Mouse (Mus musculus) gonadal fat pad, adult 2 months (tissue): Measurements from ENCODE around the gene Srsf5. TPM values are rescaled to one million over a fixed set of nuclear protein-coding genes. Genes with fewer than 3 reads are reported as not detected.
"Not testable (repeated sequence)": the region's sequence is repeated elsewhere in the genome, so short reads cannot be mapped to it uniquely, and the experiment has no call there.

ENCODE experiments used
- DNase-seq: peaks from one replicate; pipeline ENCODE4 v3.0.0-alpha.2; 2012; ENCODE audit warnings: low read depth
- polyA plus RNA-seq: library from polyadenylated mRNA; depleted of rRNA; stranded (reverse); fragments of >200 nt; gene quantifications from 2 replicates; pipeline ENCODE4 v1.2.3, GENCODE M21; 2012

Srsf5 gene
- polyA plus RNA-seq, 1 experiment, result 459 TPM

DNA sequence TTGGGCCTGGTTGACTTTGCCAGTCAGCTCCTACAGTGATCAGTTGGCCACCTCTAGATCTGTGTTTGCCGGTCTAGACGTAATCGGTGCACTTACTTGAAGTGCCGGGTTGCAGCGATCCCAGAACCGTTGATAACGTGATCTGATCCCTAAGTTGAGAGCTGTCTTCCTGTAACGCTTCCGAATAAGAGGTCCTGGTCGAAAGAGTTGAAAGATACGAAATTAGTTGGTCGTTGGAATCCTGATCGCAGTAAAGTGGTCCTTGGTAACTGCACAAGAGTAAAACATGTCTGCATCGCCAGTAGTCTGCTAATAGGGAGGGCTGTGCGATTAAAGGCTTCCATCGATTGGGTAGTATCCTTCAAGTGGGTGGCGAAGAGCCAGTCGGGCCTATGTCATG is 2.9 kb downstream of the Srsf5 start:
- DNase-seq, result no peak

DNA sequence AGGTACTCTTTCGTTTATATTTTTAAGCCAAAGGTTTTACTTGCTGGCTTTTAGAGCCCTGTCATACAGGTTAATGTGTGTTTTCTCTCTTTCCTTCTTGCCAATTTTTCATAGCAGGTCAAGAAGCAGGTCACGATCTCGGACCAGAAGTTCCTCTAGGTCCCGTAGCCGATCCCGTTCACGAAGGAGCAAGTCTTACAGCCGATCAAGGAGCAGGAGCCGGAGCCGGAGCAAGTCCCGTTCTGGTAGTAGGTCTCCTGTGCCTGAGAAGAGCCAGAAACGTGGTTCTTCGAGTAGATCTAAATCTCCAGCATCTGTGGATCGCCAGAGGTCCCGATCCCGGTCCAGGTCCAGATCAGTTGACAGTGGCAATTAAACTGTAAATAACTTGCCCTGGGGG is 4.3 kb downstream of the Srsf5 start:
- not testable (repeated sequence) for DNase-seq

DNA sequence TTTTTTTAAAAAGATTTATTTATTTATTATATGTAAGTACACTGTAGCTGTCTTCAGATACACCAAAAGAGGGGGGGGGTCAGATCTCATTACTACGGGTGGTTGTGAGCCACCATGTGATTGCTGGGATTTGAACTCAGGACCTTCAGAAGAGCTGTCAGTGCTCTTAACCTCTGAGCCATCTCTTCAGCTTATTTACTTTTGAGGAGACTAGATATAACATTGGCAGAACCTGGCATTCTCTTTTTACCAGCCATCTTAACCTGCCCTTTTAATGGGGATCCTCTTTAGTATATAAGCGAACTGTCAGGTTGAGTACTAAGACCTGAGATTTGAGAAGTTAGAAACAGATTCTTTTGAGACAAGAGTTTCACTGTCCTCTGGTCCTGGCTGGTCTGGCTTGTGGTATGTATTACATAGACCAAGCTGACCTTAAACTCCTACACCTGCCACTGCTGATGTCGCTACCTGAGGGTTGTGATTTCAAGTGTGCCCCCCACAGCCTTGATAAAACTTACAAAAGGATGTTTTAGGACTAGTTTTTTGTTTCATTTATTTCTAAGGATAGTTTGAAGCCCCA is 6.4 kb downstream of the Srsf5 start:
- DNase-seq, result no peak

DNA sequence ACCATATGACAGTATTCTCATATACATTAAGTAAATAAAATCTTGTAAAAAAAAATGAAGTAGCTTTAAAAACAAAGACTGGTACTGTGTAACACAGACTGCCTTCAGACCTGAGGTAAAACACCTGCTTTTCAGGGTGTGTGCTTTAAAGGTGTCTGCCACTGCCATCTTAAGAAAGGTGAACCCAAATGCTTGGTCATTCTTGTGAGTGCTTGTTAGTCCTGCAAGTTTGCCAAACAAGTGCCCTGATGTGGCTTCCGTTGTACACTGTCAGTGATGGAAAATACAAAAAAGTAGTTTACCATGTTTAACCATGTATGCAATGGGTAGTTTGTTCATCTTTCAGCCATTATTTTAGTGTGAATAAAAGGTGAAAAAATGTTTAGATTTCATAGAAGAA is 7.2 kb downstream of the Srsf5 start:
- DNase-seq, result no peak

DNA sequence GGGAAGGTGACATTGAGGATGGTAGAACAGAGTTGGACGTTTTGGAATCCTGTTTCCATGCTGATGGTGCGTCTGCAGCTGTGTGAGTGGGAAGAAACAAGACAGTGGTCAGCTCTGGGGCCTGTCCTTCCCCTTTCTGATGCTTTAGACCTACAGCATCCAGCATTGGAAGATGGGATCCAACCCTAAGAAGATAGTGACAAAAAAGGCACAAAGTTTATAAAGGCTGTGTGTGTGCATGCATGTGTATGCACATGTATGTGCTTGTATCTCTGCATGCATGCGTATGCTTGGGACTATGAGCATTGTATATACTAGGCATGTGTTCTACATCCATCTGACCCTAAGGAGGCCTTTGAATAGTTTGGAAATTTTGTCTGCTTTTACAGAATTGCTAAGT is 10.7 kb downstream of the Srsf5 start:
- no peak for DNase-seq

DNA sequence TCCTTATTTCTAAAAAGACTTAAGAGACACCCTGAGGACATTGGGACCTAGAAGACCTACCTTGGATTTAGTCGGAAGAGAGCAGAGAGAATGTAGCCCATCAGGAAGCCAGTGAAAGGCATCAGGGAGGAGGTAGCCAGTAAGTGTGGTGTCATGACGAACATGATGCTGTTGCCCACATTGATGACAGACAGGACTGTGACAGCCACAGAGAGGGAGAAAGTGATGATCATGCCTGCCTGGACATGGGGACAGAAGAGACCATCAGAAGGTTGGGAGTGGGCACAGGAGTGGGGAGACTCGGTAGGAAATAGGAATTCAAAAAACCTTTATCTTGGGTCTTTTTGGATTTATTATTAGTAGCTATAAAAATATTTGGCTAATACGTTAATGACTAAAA is 12.7 kb downstream of the Srsf5 start:
- no peak for DNase-seq

DNA sequence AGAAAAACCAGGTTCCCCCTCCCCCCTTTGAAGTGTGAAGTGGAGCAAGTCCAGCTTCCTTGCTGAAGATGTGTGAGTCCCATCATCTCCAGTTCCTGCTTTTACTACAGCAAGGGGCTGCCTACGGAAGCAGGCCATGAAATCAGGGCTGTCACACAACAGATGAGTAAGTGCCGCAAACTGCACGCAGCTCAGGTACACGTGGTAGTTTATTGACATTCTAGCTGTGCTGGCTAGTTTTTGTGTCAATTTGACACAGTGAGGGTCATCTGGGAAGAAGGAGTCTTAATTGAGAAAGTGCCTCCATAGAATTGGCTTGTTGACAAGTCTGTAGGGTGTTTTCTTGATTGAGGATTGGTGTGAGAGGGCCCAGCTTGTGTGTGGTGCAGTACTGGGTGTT is 17.3 kb downstream of the Srsf5 start:
- no peak for DNase-seq

DNA sequence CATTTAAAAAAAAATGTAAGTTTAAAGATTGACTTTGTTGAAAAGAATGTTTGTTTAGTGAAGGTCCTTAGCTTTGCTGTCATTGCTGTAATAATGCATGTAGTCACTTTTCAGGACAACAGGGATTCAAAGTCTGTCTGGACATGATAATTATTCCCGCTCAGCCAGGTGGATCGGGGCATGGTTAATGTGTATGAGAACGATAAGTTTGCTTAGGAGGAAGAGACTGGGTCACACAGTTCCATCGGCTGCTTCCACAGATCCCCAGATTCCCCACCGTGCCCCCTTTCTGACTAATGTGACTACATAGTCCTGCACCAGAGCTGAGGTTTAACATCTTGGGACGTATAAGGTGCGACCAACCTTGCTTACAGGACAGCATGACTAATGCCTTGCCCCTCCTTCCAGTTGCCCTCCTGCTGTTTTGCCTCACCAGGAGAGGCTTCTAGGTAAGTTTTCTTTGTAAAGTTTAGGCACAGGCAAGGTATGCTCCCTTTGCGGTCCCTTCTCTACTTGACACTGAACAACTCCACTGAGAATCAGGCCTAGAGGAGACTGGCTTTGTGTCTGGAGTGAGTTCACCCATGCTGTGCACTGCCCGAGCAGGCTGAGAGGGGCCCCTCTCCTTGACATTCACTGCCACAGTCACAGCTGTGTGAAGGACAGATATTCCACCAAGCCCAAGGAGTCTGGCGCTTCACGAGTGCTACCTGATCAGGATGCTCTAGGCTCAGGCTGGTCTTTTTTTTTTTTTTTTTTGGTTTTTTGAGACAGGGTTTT is 20.9 kb downstream of the Srsf5 start:
- no peak for DNase-seq

DNA sequence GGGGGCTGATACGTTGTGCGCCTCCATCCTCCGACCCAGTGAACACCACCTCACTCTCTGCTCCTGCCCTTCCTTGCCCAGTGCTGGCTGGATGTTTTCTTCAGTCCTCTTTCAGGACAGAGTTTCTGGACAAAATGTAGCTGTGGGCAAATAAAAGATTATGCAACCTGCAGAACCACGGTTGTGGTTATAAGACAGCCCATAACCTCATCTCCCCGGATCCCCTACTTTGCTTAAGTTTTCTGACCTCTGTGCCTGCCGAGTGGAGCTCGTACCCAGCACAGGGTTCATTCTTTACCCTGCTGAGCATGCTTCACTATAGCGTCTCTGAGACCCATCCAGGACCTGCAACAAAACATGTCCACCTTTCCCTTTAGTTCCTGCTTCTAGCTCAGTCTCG is 22.6 kb downstream of the Srsf5 start:
- DNase-seq, result no peak

DNA sequence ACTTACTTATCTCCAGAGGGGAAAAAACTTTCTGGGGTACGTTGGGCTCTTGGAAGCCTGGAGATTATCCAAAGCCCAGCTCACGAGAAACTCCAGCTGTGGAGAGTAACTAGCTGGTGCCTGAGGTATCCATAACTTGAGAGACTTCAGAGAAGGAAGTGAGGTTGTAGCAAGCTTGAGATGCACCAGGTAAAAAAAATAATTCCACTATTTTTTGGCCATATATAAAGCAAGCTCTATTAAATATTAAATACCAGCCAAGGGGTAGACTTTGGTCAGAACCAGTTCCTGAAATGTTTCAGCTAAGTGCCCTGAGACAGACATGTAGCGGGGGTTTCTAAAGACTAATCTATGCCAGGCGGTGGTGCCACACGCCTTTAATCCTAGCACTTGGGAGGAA is 23.3 kb downstream of the Srsf5 start, which contains the start of gene Slc10a1:
Gene Slc10a1 (minus strand): TSS at position 101 of the 400 bp plus-strand sequence.
- DNase-seq, result no peak

DNA sequence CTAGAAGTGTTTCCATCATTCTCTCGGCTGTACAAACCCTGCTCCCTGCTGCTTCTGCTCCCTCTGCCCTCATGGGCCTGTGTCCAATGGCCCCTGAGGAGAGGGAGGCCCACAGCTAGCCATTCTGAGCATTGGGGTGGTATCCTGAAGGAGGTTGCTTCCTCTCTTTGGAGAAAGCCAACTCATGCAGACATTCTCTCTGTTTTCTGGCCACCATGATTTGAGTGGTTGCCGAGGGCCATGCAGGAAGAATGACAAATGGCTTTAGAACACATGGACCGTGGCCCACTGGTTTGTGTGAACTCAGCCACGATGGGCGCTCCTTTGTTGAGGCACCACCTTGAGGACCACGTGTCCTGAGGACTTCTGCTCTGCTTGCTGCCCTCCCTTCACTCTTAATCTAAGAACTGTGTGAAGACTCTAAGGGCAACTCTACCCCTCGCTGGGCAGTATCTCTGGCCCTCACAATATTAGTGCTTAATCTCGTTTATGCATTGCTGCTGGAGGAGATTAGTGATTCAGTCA is 24.9 kb downstream of the Srsf5 start:
- no peak for DNase-seq

DNA sequence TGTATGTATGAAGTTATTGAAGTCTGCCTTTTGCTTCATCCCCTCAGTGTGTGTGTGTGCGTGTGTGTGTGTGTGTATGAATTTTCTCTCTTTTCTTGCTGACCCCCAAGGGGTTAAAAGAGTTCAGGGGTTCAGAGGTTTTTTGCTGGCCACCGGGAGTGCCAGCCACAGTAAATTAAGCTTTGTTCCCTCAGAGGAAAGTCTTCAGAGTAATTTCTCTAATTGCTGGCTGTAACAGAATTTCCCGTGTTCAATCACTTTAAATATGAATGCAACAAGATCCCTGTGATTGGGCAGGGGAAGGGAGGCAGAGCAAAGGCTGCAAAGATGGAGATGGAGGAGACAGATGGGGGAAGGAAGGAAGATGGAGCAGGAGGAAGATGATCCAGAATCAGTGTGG is 26.5 kb downstream of the Srsf5 start:
- DNase-seq, result no peak

DNA sequence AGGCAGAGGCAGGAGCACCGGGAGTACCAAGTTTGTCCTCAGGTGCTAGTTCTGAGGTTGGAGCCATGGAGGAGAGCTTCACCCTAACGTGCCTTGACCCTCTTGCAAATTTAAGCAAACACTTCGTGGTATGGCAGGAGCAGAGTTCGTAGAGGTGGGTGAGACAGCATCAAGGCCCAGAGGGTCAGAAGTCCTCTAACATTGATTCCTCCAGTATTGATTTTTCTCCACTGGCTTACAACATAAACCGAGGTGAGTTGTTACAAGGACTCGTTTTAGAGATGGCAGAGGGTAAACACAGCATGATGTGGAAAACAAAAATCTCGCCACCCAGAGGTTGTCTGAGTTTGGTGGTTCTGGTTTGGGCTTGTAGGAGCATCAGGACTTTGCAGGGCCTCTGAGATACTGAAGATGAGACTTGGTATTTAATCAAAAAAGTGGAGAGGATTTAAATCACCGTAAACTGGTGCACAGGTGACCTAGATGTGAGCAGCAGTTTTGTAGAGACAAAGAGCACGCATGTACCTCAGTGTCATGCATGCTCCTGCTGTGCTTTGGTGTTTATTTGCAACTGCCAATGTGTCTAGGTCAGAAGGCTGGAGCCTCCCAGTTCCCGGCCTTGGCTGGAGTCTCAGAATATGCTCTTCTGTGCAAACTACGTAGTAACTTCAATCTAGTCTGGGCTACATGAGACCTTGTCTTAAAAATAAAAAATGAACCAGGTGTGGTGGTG is 30.8 kb downstream of the Srsf5 start:
- no peak for DNase-seq

DNA sequence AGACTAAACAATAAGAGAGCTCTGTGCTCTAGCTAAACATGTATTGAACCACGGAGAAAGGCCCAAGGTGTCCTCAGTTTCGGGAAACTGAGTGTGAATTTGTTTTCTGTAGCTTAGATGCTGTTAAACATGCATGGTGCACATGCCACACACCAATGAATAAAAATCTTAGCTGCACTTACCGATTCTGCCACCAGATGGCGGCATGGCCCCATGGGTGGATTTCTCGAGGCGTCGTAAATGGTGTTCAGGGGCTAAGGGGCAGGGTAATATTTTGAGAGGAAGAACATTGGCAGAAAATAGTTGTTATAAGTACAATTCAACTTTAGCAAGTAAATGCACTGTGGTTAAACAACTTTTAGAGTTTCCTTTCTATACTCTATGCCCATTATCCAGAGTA is 37.0 kb downstream of the Srsf5 start:
- DNase-seq, result no peak

DNA sequence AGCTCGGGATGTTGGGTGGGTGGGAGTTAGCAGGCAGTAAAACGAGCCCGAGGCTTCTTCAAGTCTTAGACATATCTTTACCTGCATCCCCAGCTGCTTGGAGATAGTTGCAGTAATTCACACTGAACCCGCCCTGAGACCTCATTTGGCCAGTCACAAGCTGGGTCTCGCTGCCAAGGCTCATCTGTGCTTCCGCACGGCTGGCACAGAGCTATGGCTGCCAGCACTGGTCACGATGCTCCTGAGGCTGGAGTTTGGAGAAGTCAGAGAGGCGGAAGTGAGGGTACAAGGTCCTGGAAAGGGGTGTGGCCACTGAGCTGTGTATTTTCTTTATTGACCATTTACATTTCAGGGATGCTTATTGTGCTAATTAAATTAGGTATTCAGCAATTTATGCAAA is 38.4 kb downstream of the Srsf5 start:
- DNase-seq, result no peak

DNA sequence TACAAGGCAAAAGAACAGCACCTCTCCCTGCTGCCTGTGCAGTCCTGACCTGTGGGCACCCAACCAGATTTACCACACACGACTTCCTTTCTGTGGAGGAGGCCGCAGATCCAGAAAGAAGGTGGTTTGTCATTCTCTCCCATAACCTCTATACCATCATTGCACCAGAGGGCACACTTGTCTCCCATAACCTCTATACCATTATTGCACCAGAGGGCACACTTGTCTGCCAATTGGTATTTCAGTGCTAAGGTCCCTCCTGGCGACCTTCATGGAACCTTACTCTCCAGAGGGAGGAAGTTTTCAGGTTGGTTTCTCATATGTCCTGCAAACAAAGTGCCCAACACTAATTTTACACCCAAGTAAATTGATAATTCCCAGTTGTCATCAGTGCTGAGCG is 41.3 kb downstream of the Srsf5 start:
- no peak for DNase-seq

DNA sequence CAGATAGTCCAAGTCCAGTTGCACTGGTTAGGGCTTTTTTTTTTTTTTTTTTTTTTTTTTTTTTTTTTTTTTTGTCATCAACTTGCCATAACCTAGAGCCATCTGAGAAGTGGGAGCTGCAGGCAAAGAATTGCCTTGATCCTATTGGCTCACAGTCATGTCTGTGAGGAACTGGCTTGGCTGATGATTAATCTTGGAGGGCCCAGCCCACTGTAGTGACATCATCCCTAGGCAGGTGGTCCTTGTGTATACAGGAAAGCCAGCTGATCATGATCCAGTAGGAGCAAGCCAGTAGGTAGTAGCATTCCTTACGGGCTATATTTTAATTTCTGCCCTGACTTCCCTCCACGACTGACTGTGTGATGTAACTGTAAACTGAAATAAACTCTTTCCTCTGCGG is 43.0 kb downstream of the Srsf5 start:
- no peak for DNase-seq

DNA sequence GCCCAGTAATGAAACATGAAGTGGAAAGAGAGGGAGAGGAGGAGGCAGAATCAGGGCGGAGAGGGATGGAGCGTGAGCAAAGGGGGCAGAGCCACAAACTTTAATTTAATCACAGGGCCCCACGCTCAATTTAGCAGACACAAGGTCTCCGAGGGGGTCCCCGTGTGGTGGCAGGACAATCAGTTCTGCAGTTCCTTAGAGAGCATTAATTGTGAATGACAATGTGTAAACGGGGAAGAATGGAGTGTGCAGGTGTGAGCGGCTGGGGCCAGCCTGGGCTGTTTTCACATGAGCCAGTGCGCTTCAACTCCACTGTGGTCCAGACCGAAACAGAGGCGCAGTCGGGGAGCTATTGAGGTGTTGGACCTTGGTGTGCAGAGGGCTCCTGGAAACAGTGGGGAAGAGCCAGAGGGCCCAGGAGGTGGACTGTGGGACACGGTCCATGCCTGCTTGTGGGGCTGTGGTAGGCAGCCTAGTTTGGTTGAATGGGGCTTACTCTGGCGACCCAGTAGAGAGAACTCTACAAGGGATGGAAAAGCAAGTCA is 45.7 kb downstream of the Srsf5 start:
- DNase-seq, result no peak

DNA sequence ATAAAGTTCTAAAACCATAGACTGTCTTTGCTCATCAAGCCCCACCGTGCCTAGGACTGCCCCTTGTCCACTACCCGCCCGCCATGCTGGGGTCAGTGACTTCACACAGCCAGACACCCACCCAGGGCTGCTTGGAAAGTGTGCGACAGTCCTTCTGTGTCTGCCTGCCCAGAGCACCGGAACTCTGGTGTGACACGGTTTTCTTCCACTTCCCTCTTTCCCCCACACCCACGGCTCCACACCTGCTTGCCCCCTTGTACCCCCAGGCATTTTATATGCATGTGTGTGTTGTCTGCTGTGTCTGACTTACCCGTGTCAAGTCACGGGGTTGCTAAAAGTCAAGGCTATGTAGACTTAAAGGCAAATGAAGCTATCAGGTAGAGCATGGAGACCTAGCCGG is 46.5 kb downstream of the Srsf5 start:
- no peak for DNase-seq

DNA sequence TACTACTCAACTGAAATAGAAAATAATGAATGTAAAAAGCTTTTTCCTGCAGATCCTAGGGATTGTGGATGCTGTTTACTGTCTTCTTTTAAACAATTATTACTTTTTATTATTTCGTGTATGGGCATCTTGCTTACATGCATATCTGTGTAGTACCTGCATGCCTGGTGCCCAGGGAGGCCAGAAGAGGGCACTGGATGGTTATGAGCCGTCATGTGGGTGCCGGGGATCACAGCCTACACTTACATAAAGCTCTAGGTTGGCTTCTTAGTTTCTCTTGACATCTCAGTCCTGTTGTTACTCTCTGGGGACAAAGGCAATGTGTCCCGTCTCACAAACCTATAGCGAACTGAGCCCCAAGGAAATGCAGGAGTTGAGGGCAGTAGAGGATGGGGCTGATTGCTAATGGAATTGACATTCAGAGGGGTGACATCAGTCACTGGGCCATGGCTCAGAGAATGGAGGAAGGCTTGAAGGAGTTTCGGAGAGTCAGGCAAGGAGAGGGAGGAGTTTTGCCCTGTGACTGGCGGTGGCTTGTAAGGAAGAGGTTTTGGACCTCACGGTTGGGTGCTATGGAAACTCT is 47.3 kb downstream of the Srsf5 start:
- DNase-seq, result no peak

DNA sequence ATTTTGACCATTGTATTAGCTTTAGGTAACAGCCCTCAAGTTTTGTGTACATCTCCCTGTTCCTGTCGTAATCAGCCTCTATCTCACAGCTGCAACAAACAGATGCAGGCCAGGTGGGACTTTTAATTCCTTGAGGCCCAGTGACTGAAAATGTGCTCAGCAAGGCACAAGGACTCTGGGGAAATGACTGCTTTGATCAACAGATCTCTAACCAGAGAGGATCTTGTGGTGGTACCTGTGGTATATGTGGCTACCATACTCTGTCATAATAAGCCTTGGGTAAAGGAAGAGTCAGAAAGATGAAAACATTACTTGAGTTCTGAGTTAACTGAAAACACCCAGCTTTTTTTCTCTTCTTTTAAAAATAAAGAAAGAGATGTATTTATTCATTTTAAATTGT is 48.5 kb downstream of the Srsf5 start:
- no peak for DNase-seq

DNA sequence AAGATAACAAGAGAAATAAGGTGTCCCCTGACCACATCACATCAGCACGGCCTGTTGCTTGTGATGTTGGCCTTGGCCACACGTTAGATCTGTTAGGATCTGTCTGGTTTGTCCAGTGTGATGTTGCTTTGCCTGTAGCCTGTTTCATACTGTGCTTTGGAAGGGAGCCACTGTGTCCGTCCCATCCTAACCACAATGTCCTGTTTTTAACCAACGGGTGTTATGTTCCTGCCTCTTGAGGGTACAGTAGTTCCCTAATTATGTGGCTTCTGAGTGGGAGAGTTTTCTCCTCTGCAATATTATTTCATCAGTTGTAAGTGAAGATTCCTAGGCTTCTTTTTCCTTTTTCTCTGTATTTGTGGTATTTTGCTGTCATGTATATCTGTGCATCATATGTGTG is 50.0 kb downstream of the Srsf5 start:
- DNase-seq, result no peak
